Mouse (Mus musculus) hindbrain, embryonic 15.5 days (tissue): Measurements from ENCODE around the gene Il3ra. TPM values are rescaled to one million over a fixed set of nuclear protein-coding genes. Genes with fewer than 3 reads are reported as not detected.

Source experiments
- polyA plus RNA-seq: library from polyadenylated mRNA; unstranded; fragments of >200 nt; fragmentation: Nextera tagmentation; extraction: Ambion mirVana; gene quantifications from 2 replicates; pipeline ENCODE4 v1.2.1, GENCODE M21; 2015

Gene Il3ra
- polyA plus RNA-seq, 1 experiment from 2014 or later, result 2.8 TPM

Other genes starting within 250 kb of the Il3ra start
- gene Psmd6, start 225.3 kb upstream of the Il3ra start, polyA plus RNA-seq, result 238 and 245 TPM in 2 replicates
- not detected in 2 replicates for gene Olfr720, start 159.4 kb upstream of the Il3ra start, polyA plus RNA-seq
- gene Olfr31, start 23.4 kb upstream of the Il3ra start, polyA plus RNA-seq, result 0.16 TPM in 1 of 2 replicates, not detected in the other
- gene Olfr721-ps1, start 55.0 kb downstream of the Il3ra start, polyA plus RNA-seq, result not detected in 2 replicates